Mouse (Mus musculus) forebrain, embryonic 15.5 days (tissue): Measurements from ENCODE around the gene C2cd4d. TPM values are rescaled to one million over a fixed set of nuclear protein-coding genes. Genes with fewer than 3 reads are reported as not detected.

Source experiments
- ATAC-seq: fragments of 200-750 bp; cut with Nextera tagmentation; replicated peaks from 2 replicates; pipeline ENCODE4 v1.8.0; 2017; ENCODE audit warnings: mild to moderate bottlenecking, moderate TSS enrichment, moderate library complexity
- H3K27ac ChIP-seq: fragments of 300-500 bp; sonication (generic); replicated peaks from 2 replicates; pipeline ENCODE4 v1.5.1; 2015; ENCODE audit warnings: mild to moderate bottlenecking, inconsistent platforms
- H3K27me3 ChIP-seq: fragments of 300-500 bp; sonication (generic); 2 replicates; pipeline ENCODE4 v1.6.1; 2015; ENCODE audit warnings: inconsistent platforms
- H3K36me3 ChIP-seq: fragments of 300-500 bp; sonication (generic); 2 replicates; pipeline ENCODE4 v1.6.1; 2015; ENCODE audit warnings: mild to moderate bottlenecking, inconsistent platforms
- H3K4me1 ChIP-seq: fragments of 300-500 bp; sonication (generic); 2 replicates; pipeline ENCODE4 v1.6.1; 2015; ENCODE audit warnings: inconsistent platforms
- H3K4me2 ChIP-seq: fragments of 300-500 bp; sonication (generic); replicated peaks from 2 replicates; pipeline ENCODE4 v1.6.1; 2015; ENCODE audit warnings: mild to moderate bottlenecking, inconsistent platforms
- H3K4me3 ChIP-seq: fragments of 300-500 bp; sonication (generic); 2 replicates; pipeline ENCODE4 v1.5.1; 2015; ENCODE audit warnings: mild to moderate bottlenecking, inconsistent platforms
- H3K9ac ChIP-seq: fragments of 300-500 bp; sonication (generic); replicated peaks from 2 replicates; pipeline ENCODE4 v1.6.1; 2015; ENCODE audit warnings: mild to moderate bottlenecking, inconsistent platforms
- H3K9me3 ChIP-seq: fragments of 300-500 bp; sonication (generic); 2 replicates; pipeline ENCODE4 v1.6.1; 2016; ENCODE audit warnings: inconsistent platforms
- WGBS: fragments of 180-500 bp; shearing (Covaris S2); methylation state at CpG from one replicate; pipeline ENCODE4 v1.1.7; 2015; ENCODE audit warnings: mixed read lengths; 5-methylcytosine and 5-hydroxymethylcytosine counted together
- polyA plus RNA-seq: library from polyadenylated mRNA; unstranded; fragments of >200 nt; fragmentation: Nextera tagmentation; extraction: Ambion mirVana; gene quantifications from 2 replicates; pipeline ENCODE4 v1.2.1, GENCODE M21; 2015

C2cd4d gene
- polyA plus RNA-seq, 1 experiment from 2014 or later: 1.3 TPM

DNA sequence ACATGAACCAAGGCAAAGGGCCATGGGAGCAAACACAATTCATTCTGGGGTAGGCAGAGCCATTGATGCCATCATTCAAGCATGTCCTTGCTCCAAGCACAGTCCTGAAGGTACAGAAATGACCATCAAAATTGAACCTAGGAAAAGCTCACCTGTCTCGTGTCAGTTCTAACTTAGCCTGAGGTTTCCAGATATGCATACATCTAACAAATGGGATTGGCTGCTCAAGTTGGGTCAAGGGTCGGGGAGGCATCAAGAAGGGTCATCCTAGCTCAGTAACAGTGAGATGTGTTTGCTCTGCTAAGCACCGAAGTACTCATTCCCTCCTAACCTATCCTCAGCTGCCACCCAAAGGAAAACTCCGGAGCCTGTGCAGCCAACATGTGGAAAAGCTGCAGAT, 34.6 kb downstream of the C2cd4d start:
- Histone ChIP-seq H3K4me3 (no peak overlapping the region), H3K9ac (no peak overlapping the region), H3K27me3 (peaks cover 7% of the 10 kb centered on the region; the same call in 1 of the 2 replicates), H3K36me3 (no peaks in the 10 kb centered on the region), H3K9me3 (no peaks in the 10 kb centered on the region), H3K4me1 (peaks cover 22% of the 10 kb centered on the region), H3K27ac (no peak overlapping the region), H3K4me2 (no peak overlapping the region)
- WGBS: 85% methylated on average over 4 of the region's 4 CpGs
- ATAC-seq: no peak

DNA sequence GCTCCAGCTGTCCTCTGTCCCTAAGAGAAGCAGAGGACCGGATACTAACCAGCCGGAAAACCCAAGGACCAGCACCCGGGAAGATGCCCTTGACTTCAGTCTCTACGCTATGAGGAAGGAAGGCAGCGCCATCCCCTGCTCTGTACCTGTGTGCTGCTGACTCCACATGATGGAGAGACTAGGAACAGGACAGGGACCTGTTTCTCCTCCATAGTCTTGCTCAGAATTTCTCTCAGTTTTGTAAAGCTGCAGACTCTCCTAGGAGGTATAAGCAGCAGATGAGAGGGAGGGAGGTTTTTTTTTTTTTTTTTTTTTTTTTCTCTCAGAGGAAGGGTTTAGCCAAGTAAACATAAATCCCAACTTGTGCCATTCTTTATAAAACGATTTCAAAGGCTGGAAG, 36.0 kb downstream of the C2cd4d start, which contains the start of gene Lingo4:
Gene Lingo4, plus strand, starts transcription at position 301 of the 400 bp plus-strand sequence.
- no peak for ATAC-seq
- Histone ChIP-seq H3K27me3 (peaks cover 7% of the 10 kb centered on the region; the same call in 1 of the 2 replicates), H3K27ac (peak within 1 kb of the TSS; percentile 55), H3K9ac (peak within 1 kb of the TSS; percentile 56), H3K4me3 (peak within 1 kb of the TSS; percentile 42), H3K4me2 (peak within 1 kb of the TSS; percentile 75), H3K4me1 (peaks cover 22% of the 10 kb centered on the region), H3K9me3 (no peaks in the 10 kb centered on the region), H3K36me3 (no peaks in the 10 kb centered on the region)
- WGBS: 80% methylated on average over 6 of the region's 6 CpGs

DNA sequence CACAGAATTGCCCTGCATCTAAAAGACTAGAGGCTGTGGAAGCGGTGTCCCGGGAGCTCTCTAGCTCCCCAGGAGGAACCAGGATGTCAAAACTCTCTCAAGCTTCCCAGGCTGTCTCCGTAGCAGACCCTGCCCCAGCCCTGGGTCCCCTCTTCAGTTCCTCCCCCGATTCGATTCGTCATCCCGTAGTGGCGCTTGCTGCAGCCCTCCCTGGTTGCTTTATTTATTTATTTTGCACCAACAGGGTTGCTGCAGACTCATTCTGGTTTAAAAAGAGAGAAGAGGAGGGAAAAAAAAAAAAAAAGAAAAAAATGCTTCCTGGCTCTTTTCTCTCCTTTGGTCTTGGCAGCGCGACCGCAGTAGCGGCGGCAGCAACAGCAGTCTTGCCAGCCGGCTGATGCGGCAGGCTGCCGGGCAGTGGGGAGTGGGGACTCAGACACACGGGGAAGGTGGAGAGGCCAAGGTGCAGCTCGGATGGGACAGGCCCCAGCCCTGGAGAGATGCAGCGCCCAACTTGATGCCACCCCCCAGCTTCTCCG, 36.8 kb downstream of the C2cd4d start:
- no peaks in the 10 kb centered on the region for H3K36me3 ChIP-seq
- peaks cover 22% of the 10 kb centered on the region for H3K4me1 ChIP-seq
- H3K27ac ChIP-seq: peak overlapping the region; percentile 55
- WGBS: under 1% methylated on average over 20 of the region's 20 CpGs
- peak; percentile 82 for ATAC-seq
- peaks cover 7% of the 10 kb centered on the region; the same call in 1 of the 2 replicates for H3K27me3 ChIP-seq
- no peaks in the 10 kb centered on the region for H3K9me3 ChIP-seq
- peak overlapping the region; percentile 42 for H3K4me3 ChIP-seq
- peak overlapping the region; percentile 75 for H3K4me2 ChIP-seq
- peak overlapping the region; percentile 56 for H3K9ac ChIP-seq

DNA sequence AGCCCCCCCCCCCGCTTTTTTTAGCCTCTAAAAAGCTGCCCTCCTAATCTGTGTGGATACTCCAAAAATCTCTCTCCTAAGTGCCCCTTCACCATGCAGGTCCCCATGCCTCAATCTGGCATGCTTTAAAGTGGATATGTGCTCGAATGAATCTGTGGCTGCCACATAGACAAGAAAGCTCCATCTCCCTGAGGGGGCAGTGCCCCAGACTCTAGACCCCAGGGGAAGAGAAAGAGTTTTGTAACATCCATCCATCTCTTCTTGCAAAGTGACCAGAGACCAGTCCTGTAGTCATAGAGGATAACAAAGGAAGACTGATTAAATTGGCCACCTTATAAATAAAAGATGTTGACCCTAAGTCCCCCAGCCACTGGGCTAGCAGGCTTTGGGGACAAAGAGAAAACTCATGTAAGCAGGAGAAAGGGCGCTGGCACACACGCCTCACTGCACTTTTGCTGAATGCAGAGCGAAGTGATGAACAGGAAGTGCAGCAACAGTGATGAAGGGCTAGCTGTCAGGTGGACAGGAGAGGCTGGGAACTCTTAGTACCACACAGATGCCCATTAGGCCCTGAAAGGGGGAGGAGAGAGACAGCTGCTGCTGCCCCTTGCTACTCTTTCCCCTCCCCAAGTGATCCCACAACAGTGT, 37.5 kb downstream of the C2cd4d start:
- H3K4me3 ChIP-seq: peak overlapping the region; percentile 42
- H3K27ac ChIP-seq: no peak overlapping the region
- no peaks in the 10 kb centered on the region for H3K9me3 ChIP-seq
- 16% methylated on average over 5 of the region's 5 CpGs for WGBS
- peaks cover 26% of the 10 kb centered on the region for H3K4me1 ChIP-seq
- H3K9ac ChIP-seq: no peak overlapping the region; the same call in 1 of the 2 replicates
- ATAC-seq: no peak
- H3K4me2 ChIP-seq: peak overlapping the region; percentile 75
- no peaks in the 10 kb centered on the region for H3K36me3 ChIP-seq
- peaks cover 7% of the 10 kb centered on the region; the same call in 1 of the 2 replicates for H3K27me3 ChIP-seq

DNA sequence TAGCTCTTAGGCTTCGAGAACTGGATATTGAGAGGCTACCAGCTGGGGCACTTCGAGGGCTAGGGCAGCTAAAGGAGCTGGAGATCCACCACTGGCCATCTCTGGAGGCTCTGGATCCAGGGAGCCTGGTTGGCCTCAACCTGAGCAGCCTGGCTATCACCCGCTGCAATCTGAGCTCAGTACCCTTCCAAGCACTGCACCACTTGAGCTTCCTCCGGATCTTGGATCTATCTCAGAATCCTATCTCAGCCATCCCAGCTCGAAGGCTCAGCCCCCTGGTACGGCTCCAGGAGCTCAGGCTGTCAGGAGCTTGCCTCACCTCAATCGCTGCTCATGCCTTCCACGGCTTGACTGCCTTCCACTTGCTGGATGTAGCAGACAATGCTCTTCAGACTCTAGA, 40.2 kb downstream of the C2cd4d start:
- peaks cover 31% of the 10 kb centered on the region for H3K4me1 ChIP-seq
- H3K27ac ChIP-seq: no peak overlapping the region
- 72% methylated on average over 8 of the region's 8 CpGs for WGBS
- H3K9me3 ChIP-seq: no peaks in the 10 kb centered on the region
- H3K27me3 ChIP-seq: peaks cover 7% of the 10 kb centered on the region; the same call in 1 of the 2 replicates
- no peaks in the 10 kb centered on the region for H3K36me3 ChIP-seq
- H3K9ac ChIP-seq: no peak overlapping the region
- H3K4me2 ChIP-seq: no peak overlapping the region
- ATAC-seq: no peak
- no peak overlapping the region for H3K4me3 ChIP-seq

DNA sequence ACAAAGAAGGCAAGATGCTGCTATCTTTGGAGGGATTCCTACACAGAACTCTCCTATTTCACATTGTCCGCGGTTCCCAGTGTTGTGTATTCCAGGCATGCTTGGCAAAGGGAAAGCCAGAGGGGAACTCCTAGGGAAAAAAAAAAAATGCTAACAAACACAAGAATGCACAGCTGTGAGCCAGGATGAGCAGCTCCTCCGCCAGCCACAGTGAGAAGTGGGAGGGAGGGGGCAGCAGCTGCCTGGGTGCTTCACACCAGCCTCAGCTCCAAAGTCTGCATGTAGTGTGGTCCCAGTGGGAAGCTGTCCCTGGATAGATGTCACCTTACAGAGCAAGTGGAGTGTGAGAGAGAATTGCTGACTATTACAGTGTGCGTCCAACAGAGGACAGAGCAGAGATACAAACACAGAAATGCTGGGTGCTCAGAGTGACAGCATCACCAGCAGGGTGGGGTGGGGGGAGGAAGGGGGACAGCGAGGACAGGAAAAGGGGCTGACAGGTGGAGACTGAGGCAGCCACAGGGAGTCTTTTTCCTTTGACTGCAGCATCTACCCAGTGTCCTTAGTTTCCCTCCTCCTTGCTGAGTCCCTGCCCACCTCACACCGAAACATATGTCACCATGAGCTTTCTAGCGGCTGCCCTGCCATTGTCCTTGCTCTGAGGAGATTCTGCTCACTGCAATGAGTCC, 42.3 kb downstream of the C2cd4d start:
- no peak overlapping the region for H3K4me2 ChIP-seq
- no peaks in the 10 kb centered on the region for H3K36me3 ChIP-seq
- no peak overlapping the region for H3K9ac ChIP-seq
- ATAC-seq: peak; percentile 77
- no peaks in the 10 kb centered on the region for H3K27me3 ChIP-seq
- peaks cover 21% of the 10 kb centered on the region for H3K4me1 ChIP-seq
- WGBS: 37% methylated on average over 7 of the region's 7 CpGs
- no peaks in the 10 kb centered on the region for H3K9me3 ChIP-seq
- no peak overlapping the region for H3K4me3 ChIP-seq
- peak overlapping the region; percentile 52; the same call in 1 of the 2 replicates for H3K27ac ChIP-seq

DNA sequence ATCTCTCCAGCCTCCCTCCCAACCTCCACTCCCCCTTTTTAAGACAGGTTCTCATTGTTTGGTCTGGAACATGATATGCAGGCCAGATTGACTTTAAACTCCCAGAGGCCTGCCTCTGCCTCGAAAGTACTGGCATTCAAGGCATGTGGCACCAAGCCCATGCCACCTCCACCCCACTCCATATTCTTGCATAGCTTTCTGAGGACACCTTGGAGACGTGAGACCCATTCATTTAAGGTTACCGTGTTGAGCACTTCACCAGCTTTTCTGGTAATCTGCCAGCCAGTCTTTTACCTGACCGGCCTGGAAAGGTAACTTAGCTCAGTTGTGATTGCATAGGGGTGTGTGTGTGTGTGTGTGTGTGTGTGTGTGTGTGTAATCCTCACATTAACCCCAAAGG, 43.3 kb downstream of the C2cd4d start:
- 77% methylated on average over 4 of the region's 4 CpGs for WGBS
- ATAC-seq: no peak
- no peak overlapping the region for H3K27ac ChIP-seq
- no peaks in the 10 kb centered on the region for H3K27me3 ChIP-seq
- H3K36me3 ChIP-seq: no peaks in the 10 kb centered on the region
- H3K4me1 ChIP-seq: peaks cover 10% of the 10 kb centered on the region
- H3K9ac ChIP-seq: no peak overlapping the region
- H3K4me3 ChIP-seq: no peak overlapping the region
- H3K4me2 ChIP-seq: no peak overlapping the region
- no peaks in the 10 kb centered on the region for H3K9me3 ChIP-seq

DNA sequence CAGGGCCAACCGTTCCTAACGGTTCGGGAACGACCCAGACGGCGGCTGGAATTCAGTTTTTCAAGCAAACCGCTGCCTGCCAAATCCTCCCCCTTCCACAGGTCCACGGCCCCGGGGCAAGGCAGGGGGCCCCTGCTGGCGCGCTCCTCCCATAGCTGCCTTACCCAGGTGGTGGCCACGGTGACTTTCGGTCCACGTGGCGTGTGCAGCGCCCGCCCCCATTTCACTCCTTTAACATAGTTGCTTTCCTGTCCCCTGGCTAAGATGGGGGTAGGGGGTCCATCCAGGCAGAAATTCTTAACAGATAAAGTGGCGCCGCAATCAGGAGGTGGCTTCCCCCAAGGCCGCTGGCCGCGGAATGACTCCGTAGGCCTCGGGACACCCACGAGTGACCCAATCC, 50.3 kb downstream of the C2cd4d start:
- H3K27me3 ChIP-seq: no peaks in the 10 kb centered on the region
- H3K4me3 ChIP-seq: peak overlapping the region; percentile 74
- ATAC-seq: peak; percentile 68
- H3K4me1 ChIP-seq: peaks cover 17% of the 10 kb centered on the region
- no peaks in the 10 kb centered on the region for H3K9me3 ChIP-seq
- peak overlapping the region; percentile 90 for H3K4me2 ChIP-seq
- no peaks in the 10 kb centered on the region for H3K36me3 ChIP-seq
- H3K27ac ChIP-seq: peak overlapping the region; percentile 84
- 4% methylated on average over 25 of the region's 25 CpGs for WGBS
- peak overlapping the region; percentile 56 for H3K9ac ChIP-seq

DNA sequence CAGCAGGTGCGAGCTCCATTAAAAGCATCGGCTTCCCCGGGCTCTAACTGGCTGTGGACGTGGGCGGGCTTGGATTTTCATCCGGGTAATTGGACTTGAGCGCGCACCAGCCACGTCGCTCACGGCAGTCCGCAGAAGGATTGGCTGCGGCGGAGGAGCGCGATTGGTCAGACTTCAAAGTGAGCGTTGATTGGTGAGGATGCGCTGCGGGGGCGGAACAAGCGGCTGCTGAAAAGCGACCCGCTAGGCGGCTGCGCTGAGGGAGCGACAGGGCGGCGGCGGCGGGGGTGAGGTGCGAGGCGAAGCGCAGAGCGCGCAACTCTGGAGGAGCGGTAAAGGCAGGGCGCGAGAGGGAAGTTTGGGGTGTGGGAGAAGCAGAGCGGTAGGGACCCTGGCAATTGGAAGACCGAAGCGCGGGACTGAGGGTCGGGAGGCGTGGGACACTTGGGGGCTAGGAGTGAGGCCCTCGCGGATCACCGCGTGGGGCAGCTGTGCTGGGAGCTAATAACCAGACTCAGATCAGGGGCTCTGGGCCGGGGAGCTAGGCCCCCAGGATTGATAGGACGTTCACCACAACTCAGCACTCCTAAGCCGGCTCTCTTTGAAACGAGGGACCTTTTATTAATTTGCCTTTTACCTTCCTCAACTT, 50.9 kb downstream of the C2cd4d start, which contains the start of gene Tdrkh:
Gene Tdrkh, plus strand, starts transcription at position 243 of the 649 bp plus-strand sequence.
- ATAC-seq: peak; percentile 99
- H3K27ac ChIP-seq: peak within 1 kb of the TSS; percentile 84
- peak within 1 kb of the TSS; percentile 90 for H3K4me2 ChIP-seq
- H3K9me3 ChIP-seq: no peaks in the 10 kb centered on the region
- H3K27me3 ChIP-seq: no peaks in the 10 kb centered on the region
- H3K4me3 ChIP-seq: peak within 1 kb of the TSS; percentile 74
- WGBS: 5% methylated on average over 52 of the region's 52 CpGs
- H3K9ac ChIP-seq: peak within 1 kb of the TSS; percentile 78
- H3K4me1 ChIP-seq: peaks cover 17% of the 10 kb centered on the region
- H3K36me3 ChIP-seq: no peaks in the 10 kb centered on the region
